Mouse (Mus musculus): ENCODE data around the gene Dmrtc2. TPM values are rescaled to one million over a fixed set of nuclear protein-coding genes. Genes with fewer than 3 reads are reported as not detected.
"Not testable (repeated sequence)": the region's sequence is repeated elsewhere in the genome, so short reads cannot be mapped to it uniquely, and the experiment has no call there.

Gene Dmrtc2
- total RNA-seq, 4 experiments from 2014 or later, result not detected

DNA sequence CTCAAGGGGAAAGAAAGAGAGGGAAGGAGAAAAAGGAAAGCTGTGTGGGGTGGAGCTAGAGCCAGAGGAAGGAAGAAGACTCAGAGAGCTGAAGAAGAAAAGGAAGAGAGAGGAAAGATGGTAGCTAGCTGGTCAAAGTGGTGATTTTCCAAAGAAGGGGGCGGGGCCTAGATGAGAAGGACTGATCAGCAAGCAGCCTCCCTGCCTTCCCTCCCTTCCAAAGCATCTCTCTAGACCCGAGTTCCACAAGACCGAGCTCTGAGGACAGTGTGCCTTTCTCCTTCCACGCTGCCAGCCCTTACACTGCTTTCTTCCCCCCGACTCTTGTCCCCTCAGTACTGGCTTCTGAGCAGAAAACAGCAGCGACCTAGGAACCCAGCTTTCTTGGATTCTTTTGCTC lies 5.7 kb upstream of the Dmrtc2 start:
- DNase-seq (ENCODE audit: low spot score in 2 of 2), result no peak

DNA sequence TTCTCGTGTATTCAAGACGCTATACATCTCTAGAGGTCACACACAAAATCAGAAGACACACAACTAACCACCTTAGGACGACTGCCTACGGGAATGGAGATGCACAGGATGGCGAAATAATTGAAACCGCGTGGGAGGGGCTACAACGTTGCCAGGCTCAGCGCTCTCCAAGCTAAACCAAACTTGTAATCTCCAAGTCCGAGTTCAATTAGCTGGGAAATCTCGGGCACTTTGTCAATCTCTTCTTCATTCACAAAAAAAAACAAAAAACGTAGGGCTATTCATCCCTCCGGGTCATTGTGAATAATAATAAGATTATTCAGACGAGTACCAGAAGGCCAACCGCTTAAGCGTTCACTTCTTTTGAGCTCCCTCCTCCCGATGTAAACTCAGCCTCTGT lies 777 bp upstream of the Dmrtc2 start:
- DNase-seq (ENCODE audit: low spot score in 2 of 2), result no peak

DNA sequence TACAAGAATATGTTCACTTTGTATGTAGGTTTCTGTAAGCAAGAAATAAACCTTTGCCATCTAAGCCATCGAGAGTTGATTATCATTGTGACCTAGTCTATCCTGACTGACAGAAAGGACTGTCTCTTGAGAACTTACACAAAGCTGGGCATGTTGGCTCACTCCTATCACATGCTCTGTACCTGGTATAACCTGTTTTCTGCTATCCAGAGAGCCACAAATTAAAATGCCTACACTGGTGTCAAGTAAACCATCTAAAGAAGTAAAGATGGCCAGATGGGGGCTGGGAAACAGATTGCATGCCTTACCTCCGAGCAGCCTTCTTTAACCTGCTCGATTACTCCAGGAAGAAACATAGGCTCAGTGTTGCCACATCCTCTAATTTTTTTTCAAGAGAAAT lies 7.7 kb downstream of the Dmrtc2 start:
- no peak for DNase-seq (ENCODE audit: low spot score in 2 of 2)

DNA sequence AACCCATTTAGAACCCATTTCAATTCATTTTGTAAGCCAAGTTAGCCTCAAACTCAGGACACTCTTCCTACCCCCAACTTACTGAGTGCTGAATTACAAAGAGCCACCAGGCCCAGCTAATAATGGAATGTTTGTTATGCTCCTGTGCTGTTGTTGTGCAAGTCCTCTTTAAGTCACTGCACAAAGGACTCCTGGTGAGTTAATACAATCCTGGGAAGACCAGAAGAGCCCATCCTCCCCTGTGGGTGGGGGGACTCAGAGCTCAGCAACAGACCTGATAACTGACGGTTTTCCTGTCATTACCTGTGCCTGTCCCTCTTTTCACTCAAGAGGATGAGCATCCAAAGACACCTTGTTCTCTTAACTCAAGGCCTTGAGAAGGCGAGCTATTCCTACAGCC lies 9.8 kb downstream of the Dmrtc2 start:
- no peak for DNase-seq (ENCODE audit: low spot score in 2 of 2)

DNA sequence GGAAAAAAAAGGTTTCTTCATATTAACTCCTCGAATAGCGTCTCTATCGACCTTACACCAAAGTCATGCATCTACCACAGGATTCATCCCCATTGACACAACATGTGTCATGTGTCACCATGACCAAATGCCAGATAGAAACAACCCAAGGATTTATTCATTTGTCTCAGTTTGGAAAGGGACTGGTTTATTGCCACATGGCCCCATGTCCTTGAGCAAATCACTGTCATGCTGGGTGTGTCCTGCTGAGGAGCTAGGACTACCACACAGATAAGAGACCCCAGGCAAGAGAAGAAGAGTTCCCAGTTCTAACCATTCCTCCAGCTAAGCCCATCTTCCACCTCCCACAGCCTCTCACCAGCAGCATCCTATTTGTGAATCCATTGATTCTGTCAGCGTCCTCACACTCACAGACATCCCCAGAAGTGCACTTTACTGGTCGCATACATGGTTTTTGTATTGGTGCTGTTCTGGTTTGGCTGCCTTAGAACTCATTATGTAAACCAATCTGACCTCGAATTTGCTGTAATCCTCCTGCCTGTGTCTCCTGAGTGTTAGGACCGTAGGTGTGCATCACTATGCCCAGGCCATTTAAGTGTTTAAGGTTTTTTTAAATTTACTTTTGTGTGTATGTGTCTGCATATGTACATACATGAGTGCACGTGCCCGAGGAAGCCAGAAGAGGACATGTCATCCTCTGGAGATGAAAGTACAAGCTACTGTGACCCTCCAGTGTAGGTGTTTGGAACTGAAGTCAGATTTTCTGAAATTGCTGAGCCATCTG lies 12.8 kb downstream of the Dmrtc2 start:
- no peak for DNase-seq (ENCODE audit: low spot score in 2 of 2)

DNA sequence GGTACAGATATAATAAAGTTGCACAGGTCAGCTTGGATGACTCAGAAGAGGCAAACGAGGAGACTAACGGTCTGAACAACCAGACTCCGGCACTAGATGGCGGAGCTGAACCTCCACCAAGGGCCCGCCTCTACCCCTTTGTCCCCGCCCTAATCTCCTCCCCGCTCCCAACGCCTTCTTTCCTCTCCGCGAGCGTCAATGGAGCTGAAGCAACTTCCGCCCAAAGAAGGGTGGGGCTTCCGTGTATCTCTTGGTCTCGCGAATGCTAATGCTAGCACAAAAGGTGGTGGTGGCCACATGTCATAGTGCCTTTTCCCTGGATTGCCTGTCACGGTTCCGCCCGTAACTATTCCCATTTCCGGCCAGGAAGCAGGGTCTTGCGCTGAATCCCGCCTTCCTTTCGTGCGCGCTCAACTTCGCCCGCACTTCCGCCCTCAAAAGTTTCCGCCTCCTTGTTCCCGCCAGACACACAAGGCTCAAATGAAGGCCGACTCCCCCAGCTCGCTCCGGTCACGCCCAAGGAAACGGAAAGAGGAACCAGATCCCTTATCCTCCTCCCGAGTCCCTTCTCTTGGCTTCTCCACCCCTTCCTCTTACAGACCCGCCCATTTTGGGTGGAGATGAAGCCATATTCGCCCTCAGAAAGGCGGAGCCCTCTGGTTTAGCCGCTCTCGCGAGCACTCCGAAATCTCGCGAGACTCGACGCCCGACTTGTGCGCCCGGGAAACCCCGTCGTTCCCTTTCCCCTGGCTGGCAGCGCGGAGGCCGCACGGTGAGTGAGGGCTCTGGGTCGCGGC lies 14.2 kb downstream of the Dmrtc2 start, which contains the start of gene Rps19:
Gene Rps19, plus strand, starts transcription at position 476 of the 797 bp plus-strand sequence.
- peak; percentile 98 to 99 for DNase-seq (ENCODE audit: low spot score in 2 of 2)

DNA sequence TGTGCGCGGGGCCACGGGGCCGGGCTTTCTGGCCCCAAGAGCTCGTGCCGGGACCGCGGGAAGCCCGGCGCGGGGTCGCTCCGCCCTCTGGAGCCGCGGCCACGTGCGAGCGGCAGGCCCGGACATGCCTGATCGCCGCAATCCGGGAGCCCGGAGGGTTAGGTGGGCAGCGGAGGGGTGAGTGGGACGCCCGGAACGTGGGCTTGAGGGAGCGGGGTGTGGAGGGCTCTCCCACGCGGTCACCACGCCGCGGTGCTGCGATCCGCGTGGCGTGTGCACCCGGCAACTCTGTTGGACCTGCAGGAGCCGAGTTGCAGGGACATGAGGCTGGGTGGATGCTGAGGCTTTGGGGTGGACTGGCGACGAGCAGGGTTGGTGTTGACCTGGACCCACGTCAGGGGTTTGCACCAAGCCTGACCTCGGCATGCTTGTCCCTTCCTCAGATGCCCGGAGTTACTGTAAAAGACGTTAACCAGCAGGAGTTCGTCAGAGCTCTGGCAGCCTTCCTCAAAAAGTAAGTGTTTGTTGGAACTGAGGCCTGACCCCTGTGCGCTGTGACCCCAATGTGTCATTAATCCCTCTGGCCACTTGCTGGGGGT lies 14.9 kb downstream of the Dmrtc2 start:
- DNase-seq (ENCODE audit: low spot score in 2 of 2), result no peak

DNA sequence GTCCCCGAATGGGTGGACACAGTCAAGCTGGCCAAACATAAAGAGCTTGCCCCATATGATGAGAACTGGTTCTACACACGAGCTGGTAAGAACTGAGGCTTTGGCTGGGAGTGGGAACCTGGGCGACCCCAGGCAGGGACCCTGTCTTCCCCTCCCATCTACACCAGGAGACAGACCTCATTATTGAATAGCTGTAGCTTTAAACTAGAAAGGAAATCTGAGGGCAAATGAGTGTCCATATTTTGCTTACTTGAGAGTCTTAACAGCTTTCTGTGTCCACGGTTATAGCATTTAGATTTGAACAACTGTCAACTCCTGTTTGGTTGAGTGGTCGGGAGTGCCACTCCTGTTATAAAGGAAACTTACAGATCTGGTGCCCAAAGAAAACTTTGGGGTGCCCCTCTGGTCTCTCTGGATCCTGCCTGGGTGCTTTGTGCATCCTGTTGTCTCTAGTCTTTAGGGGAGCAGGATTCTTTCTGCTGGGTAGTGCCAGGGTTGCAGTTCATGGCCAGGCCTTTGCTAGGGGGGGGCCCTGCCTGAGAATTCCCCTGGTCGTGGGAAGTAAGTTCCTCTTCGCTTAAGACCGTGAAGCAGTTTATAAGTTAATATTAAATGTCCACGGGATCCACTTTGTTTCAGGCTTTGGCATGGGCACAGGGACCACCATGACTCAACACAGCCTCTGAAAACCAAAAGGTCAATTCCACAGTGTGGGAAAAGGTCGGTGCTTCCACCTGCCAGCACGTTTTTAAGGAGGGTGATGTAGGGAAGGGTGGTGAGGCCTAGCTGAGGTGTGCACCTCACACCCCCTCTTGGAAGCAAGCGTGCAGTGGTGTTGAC lies 15.8 kb downstream of the Dmrtc2 start:
- no peak for DNase-seq (ENCODE audit: low spot score in 2 of 2)

DNA sequence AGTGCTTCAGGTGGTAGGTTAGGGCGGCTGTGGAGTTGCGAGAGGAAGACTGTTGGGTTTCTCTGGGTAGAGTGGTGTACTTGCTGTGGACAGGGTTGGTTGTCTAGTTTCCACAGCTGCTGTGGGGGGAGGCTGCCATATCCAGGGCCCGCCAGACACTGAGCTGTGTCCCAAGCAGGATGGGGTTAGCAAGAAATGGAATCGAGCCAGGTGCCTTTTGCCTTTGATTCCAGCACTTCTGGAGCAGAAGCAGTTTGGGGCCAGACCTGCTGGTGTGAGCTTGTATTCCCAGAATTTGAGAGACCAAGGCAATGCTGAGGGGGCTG lies 16.4 kb downstream of the Dmrtc2 start:
- no peak for DNase-seq (ENCODE audit: low spot score in 2 of 2)

DNA sequence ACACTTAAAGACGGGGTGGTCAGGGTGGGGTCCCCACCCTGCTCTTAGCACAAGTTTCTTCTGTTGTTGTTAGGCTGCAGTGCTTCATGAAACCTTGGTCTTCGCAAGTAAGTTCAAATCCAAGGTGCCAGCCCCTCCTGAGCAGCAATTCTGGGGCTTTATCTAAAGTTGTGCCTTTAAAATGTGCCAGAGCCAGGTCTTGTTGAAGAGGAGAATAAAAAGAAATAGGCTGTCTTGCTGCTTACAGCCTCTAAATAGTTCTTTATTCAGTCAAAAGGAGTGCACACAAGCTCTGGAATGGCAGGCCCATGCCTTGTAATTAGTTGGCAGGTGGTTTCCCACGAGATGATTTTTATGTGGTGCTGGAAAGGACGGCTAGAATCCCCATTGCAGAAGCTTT lies 17.2 kb downstream of the Dmrtc2 start:
- DNase-seq (ENCODE audit: low spot score in 2 of 2), result no peak

DNA sequence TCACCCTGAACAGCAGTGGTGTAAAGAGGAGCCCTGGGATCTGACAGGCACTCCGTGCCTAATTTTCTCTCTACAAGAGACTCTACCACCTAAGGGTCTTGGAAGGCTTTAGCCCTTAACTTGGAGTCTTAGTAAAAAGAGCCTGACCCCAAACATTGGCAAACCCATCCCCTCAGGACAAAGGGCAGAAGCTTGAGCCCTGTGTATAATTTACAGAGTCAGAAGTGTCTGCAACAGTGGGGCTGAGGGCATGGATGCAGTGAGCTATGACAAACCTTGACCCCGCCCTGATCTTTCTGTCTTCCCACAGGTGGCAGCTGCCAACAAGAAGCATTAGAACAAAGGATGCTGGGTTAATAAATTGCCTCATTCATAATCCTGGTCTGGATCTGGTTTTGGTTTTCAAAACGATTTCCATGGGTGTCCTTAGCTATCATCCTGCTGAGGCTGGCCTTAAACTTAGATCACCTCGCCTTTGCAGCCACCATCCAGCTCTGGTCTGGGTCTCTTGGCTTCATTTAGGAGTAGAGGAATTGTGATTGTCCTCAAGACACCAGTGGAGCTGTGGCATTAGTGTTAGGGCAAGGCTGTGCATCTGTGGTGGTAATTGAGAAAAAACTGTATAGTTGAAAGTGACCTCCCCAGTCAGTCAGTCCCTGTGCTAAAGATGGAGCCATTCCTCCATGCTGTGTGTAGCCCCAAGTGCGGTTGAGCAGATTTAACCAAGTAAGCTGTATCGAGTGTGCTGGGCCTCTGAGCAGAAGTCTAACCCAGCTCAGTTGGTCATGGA lies 19.8 kb downstream of the Dmrtc2 start:
- no peak for DNase-seq (ENCODE audit: low spot score in 2 of 2)

DNA sequence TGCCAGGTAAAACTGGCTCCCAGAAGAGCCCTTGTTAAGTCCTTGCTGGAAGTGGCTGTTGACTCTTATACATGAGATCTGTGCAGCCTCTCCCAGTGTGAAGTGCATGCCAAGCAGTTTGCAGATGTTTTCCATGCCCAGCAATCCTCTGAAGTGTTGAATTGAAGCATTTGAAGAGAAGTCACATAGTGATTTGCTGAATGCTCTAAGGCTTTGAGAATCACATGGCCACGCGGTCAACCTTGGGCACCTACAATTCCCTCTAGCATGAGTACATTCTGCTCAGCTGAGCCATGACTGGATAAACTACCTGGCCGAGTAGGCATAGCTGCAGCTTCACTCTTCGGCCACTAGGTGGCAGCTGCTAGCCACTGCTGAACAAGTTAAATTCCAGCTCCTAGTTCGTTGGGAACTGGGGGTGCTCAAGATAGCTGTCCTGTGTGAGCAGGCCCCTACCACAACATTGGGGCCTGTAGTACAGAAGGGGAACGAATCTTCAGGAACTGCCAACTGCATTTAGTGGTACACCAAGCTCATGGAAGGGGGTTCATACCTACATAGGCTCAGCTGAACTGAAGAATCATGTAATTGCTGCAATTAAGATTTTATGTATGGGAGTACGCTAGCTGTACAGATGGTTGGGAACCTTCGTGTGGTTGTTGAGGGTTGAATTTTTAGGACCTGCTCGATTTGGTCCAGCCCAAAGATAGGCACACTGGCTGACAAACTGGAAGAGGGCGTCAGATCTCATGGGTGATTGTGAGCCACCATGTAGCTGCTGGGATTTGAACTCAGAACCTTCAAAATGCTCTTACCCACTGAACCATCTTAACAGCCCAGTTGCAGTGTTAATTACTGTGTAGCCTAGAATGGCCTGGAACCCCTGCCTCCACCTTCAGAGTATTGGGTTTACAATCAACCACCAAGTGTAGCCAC lies 20.7 kb downstream of the Dmrtc2 start:
- peak; percentile 39 to 69 for DNase-seq (ENCODE audit: low spot score in 2 of 2)

DNA sequence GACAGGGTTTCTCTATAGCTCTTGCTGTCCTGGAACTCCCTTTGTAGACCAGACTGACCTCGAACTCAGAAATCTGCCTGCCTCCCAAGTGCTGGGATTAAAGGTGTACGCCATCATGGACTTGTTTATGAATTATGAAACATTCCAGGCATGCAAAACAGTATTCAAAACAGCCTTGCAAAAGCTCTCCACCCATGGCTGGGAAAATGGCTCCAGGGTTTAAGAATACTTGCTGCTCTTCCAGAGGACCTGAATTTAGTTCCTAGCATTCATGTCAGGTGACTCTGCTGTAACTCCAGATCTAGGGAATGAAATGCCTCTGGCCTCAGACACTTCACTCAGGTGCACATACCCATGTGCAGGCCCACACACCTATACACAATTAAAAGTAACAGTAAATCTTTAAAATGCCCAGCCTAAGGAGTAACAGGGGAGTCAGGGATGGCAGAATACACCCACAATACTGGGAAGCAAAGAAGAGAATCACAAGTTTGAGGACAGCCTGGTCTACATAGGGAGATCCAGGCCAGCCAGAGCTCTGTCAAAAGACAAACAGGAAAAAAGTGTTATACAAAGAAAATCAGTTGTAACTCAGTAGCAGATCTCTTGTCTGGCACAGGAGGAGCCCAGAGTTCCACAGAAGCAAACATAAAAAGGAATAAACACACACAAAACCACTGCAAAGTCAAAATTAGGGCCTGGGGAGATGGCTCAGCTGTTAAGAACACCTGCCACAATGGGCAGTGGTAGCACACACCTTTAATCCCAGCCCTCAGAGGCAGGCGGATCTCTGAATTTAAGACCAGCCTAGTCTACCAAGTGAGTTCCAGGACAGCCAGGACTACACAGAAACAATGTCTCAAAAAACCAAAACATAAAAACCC lies 21.6 kb downstream of the Dmrtc2 start:
- no peak for DNase-seq (ENCODE audit: low spot score in 2 of 2)

DNA sequence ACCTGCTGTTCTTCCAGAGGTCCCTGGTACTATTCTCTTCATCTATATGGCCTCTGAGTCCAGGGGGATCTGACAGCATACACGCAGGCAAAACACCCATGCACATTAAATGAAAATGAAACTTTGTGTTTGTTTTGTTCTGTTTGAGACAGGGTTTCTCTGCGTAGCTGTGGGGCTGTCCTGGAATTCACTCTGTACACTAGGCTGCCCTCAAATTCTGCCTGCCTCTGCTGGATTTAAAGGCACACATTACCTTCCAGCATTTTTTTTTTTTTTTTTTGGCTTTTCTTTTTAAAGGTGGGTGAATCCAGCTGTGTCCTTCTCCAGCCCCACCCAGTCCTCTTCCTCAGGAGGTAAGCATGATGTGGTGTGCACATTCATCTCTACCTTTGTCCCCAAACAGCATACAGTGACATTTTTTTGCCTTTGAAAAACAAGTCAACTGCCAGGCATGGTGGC lies 22.3 kb downstream of the Dmrtc2 start:
- DNase-seq (ENCODE audit: low spot score in 2 of 2), result no peak

DNA sequence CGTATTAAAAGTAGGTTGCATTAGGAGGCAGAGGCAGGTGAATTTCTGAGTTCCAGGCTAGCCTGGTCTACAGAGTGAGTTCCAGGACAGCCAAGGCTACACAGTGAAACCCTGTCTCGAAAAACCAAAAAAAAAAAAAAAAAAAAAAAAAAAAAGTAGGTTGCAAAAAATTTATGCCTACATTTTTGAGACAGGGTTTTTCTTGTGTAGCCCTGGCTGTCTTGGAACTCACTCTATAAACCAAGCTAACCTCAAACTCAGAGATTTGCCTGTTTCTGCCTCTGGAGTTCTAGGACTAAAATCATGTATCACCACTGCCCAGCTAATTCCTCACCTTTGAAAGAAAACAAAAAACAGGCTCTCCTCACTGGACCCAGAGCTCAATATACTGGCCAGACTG lies 25.9 kb downstream of the Dmrtc2 start:
- DNase-seq (ENCODE audit: low spot score in 2 of 2), result not testable (repeated sequence)

DNA sequence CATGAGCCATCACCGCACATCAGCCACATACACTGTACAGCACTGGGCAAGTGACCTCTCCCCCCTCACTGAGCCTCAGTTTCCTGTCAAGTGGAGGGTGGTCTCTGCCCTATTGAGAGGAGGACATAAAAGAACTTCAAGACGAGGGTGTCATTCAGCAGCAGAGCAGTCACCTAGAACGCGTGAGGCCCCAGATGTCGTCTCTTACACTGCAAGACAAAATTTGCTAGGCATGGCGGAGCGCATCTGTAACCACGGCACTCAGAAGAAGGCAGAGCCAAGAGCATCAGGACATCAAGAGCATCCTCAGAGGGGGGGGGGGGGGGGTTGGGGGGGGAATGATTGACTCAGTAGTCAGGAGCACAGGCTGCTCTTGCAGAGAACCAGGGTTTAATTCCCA lies 26.4 kb downstream of the Dmrtc2 start:
- no peak for DNase-seq (ENCODE audit: low spot score in 2 of 2)

DNA sequence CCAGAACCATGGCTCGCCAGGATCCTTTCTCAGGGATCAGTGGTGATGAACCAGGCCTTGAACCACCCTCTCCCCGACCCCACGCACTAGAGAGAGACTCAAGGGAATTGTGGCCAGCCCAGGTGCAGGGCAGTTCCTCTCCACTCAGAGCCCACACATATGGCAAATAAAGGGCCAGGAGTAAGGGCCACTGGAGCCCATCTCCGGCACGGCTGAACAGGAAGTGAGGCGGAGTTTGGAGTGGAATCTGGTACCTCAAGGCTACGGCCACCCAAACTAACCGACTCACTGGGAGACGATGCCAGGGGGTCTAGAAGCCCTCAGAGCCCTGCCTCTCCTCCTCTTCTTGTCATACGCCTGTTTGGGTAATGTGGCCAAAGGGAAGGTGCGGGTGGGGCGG lies 27.4 kb downstream of the Dmrtc2 start, which contains the start of gene Cd79a:
Gene Cd79a, plus strand, starts transcription at position 158 of the 400 bp plus-strand sequence.
- no peak for DNase-seq (ENCODE audit: low spot score in 2 of 2)

DNA sequence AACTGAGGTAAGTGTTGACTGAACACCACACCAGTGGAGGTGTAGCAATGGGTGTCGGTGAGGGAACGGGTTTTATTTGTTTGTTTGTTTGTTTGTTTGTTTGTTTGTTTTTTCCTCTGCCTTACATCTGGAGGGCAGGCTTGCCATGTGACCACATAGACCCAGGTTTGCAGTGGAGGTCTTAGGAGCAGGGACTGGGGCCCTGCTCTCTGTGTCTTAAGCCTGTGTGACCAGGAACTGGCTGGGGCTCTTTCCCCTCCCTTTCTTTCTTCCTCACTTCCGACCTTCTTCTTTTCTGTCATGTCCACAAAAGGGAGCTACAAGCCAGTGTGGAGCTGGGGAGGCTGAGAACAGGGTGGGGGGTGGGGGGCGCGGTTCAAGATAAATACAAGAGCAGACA lies 28.1 kb downstream of the Dmrtc2 start:
- DNase-seq (ENCODE audit: low spot score in 2 of 2), result no peak
